Mouse (Mus musculus) megakaryocyte, embryonic 14.5 days (primary cell): ENCODE measurements around the gene Tmem150c. TPM values are rescaled to one million over a fixed set of nuclear protein-coding genes. Genes with fewer than 3 reads are reported as not detected.

ENCODE experiments used
- H3K27me3 ChIP-seq: replicated peaks from 2 replicates; pipeline ENCODE3; 2012; ENCODE audit warnings: inconsistent platforms
- H3K36me3 ChIP-seq: replicated peaks from 2 replicates; pipeline ENCODE3; 2012; ENCODE audit warnings: low read length, inconsistent platforms, mixed read lengths
- H3K4me1 ChIP-seq: 2 replicates; pipeline ENCODE4 v1.6.1; 2012; ENCODE audit warnings: inconsistent platforms
- H3K4me3 ChIP-seq: replicated peaks from 2 replicates; pipeline ENCODE3; 2012; ENCODE audit warnings: moderate library complexity, mild to moderate bottlenecking, inconsistent platforms
- H3K9me3 ChIP-seq: 2 replicates; pipeline ENCODE4 v1.6.1; 2012; ENCODE audit warnings: inconsistent platforms
- FLI1 ChIP-seq: IDR thresholded peaks from 2 replicates; pipeline ENCODE4 v1.6.1; 2012; ENCODE audit warnings: low read length, inconsistent platforms, mixed read lengths
- GATA1 ChIP-seq: IDR thresholded peaks from 3 replicates; pipeline ENCODE4 v1.6.1; 2012; ENCODE audit warnings: mixed read lengths, low read length, inconsistent platforms, borderline replicate concordance
- polyA plus RNA-seq: library from polyadenylated mRNA; stranded (reverse); fragments of >175 nt; gene quantifications from 2 replicates; pipeline ENCODE4 v1.2.3, GENCODE M21; 2012; ENCODE audit warnings: low replicate concordance; ENCODE audit not compliant: insufficient read depth

The Tmem150c gene
- polyA plus RNA-seq, 1 experiment = 0.11 TPM

- Histone ChIP-seq H3K4me1 (peaks cover 43% of the 10 kb centered on the region), H3K27me3 (no peaks in the 10 kb centered on the region), H3K4me3 (no peak overlapping the region), H3K36me3 (peaks cover 30% of the 10 kb centered on the region), H3K9me3 (no peaks in the 10 kb centered on the region)
- no peak for TF ChIP-seq GATA1
- no peak for TF ChIP-seq FLI1
Observed at GRCm38 (mm10) chr5:100046096-100046495, 113.5 kb downstream of the Tmem150c start.

GRCm38 (mm10) chr5:100044621-100045020 is 115.0 kb downstream of the Tmem150c start:
- Histone ChIP-seq H3K4me1 (peaks cover 50% of the 10 kb centered on the region), H3K4me3 (no peak overlapping the region), H3K36me3 (peaks cover 17% of the 10 kb centered on the region), H3K27me3 (no peaks in the 10 kb centered on the region), H3K9me3 (no peaks in the 10 kb centered on the region)
- no peak for TF ChIP-seq FLI1

GRCm38 (mm10) chr5:100044030-100044429 is 115.6 kb downstream of the Tmem150c start:
- Histone ChIP-seq H3K4me3 (no peak overlapping the region), H3K9me3 (no peaks in the 10 kb centered on the region), H3K27me3 (no peaks in the 10 kb centered on the region), H3K4me1 (peaks cover 48% of the 10 kb centered on the region), H3K36me3 (peaks cover 14% of the 10 kb centered on the region)
- TF ChIP-seq GATA1 = no peak
- TF ChIP-seq FLI1 = no peak

GRCm38 (mm10) chr5:100043361-100043760 is 116.2 kb downstream of the Tmem150c start:
- Histone ChIP-seq H3K27me3 (no peaks in the 10 kb centered on the region), H3K36me3 (peaks cover 11% of the 10 kb centered on the region), H3K9me3 (no peaks in the 10 kb centered on the region), H3K4me1 (peaks cover 48% of the 10 kb centered on the region), H3K4me3 (peak overlapping the region; percentile 48)
- TF ChIP-seq FLI1 = no peak
- no peak for TF ChIP-seq GATA1

- Histone ChIP-seq H3K36me3 (peaks cover 6% of the 10 kb centered on the region), H3K4me3 (no peak overlapping the region), H3K9me3 (no peaks in the 10 kb centered on the region), H3K4me1 (peaks cover 50% of the 10 kb centered on the region), H3K27me3 (no peaks in the 10 kb centered on the region)
- no peak for TF ChIP-seq FLI1
- no peak for TF ChIP-seq GATA1
Observed at GRCm38 (mm10) chr5:100042467-100042866, 117.1 kb downstream of the Tmem150c start.

- Histone ChIP-seq H3K4me1 (peaks cover 62% of the 10 kb centered on the region), H3K27me3 (no peaks in the 10 kb centered on the region), H3K36me3 (peaks cover 18% of the 10 kb centered on the region), H3K9me3 (no peaks in the 10 kb centered on the region), H3K4me3 (peak overlapping the region; percentile 65)
- TF ChIP-seq FLI1 = no peak
- TF ChIP-seq GATA1 = no peak
Observed at GRCm38 (mm10) chr5:100041272-100041671, 118.3 kb downstream of the Tmem150c start.

GRCm38 (mm10) chr5:100040281-100040784 is 119.3 kb downstream of the Tmem150c start:
- H3K9me3 ChIP-seq = no peaks in the 10 kb centered on the region
- peak overlapping the region; percentile 99 for H3K4me3 ChIP-seq
- H3K27me3 ChIP-seq = no peaks in the 10 kb centered on the region
- H3K36me3 ChIP-seq = peaks cover 27% of the 10 kb centered on the region
- no peak for TF ChIP-seq GATA1
- no peak for TF ChIP-seq FLI1
- peaks cover 70% of the 10 kb centered on the region for H3K4me1 ChIP-seq

GRCm38 (mm10) chr5:100039602-100040142 is 119.9 kb downstream of the Tmem150c start, which contains the start of the genes Hnrnpdl and Enoph1:
Hnrnpdl (minus strand) TSS chr5:100039664.
Enoph1 (plus strand) TSS chr5:100039985.
- H3K36me3 ChIP-seq = peaks cover 34% of the 10 kb centered on the region
- TF ChIP-seq GATA1 = no peak
- no peak for TF ChIP-seq FLI1
- H3K4me3 ChIP-seq = peak within 1 kb of the TSS; percentile 99
- peaks cover 69% of the 10 kb centered on the region for H3K4me1 ChIP-seq
- H3K27me3 ChIP-seq = no peaks in the 10 kb centered on the region
- no peaks in the 10 kb centered on the region for H3K9me3 ChIP-seq

GRCm38 (mm10) chr5:100038714-100039601 is 120.7 kb downstream of the Tmem150c start:
- Histone ChIP-seq H3K27me3 (no peaks in the 10 kb centered on the region), H3K4me1 (peaks cover 66% of the 10 kb centered on the region), H3K4me3 (peak overlapping the region; percentile 99), H3K9me3 (no peaks in the 10 kb centered on the region), H3K36me3 (peaks cover 41% of the 10 kb centered on the region)
- TF ChIP-seq GATA1 (no peak), FLI1 (no peak)
